Mouse (Mus musculus): ENCODE data around the gene Sec24d. TPM values are rescaled to one million over a fixed set of nuclear protein-coding genes. Genes with fewer than 3 reads are reported as not detected.

The Sec24d gene
- polyA plus RNA-seq, 1 experiment = 227 TPM

GRCm38 (mm10) chr3:123391180-123391579 lies 123.9 kb downstream of the Sec24d start:
- no peak overlapping the region for H3K27ac ChIP-seq (ENCODE audit: insufficient read depth, low read depth, low read length)
- H3K4me1 ChIP-seq (ENCODE audit: control insufficient read depth, insufficient read depth, insufficient read length, low read length) = no peaks in the 10 kb centered on the region
- H3K27me3 ChIP-seq (ENCODE audit: control insufficient read depth, insufficient read depth, low read length) = no peaks in the 10 kb centered on the region
- H3K4me3 ChIP-seq (ENCODE audit: low read depth, low read length) = no peak overlapping the region
- WGBS = 72% methylated on average over 4 of the region's 4 CpGs
- no peak for TF ChIP-seq POLR2A (IDR thresholded peaks at IDR 0.05; ENCODE audit: low read depth, low read length)
- no peak for TF ChIP-seq CTCF (IDR thresholded peaks at IDR 0.05; ENCODE audit: extremely low read depth, insufficient read length, insufficient replicate concordance, low read depth, low read length)
- no peaks in the 10 kb centered on the region for H3K36me3 ChIP-seq (ENCODE audit: control insufficient read depth, insufficient read depth, low read length)

GRCm38 (mm10) chr3:123395611-123396010 lies 128.4 kb downstream of the Sec24d start:
- TF ChIP-seq POLR2A (IDR thresholded peaks at IDR 0.05; ENCODE audit: low read depth, low read length) (no peak), CTCF (IDR thresholded peaks at IDR 0.05; ENCODE audit: extremely low read depth, insufficient read length, insufficient replicate concordance, low read depth, low read length) (no peak)
- no peak overlapping the region for H3K27ac ChIP-seq (ENCODE audit: insufficient read depth, low read depth, low read length)
- H3K36me3 ChIP-seq (ENCODE audit: control insufficient read depth, insufficient read depth, low read length) = no peaks in the 10 kb centered on the region
- 84% methylated on average over 5 of the region's 5 CpGs for WGBS
- H3K4me3 ChIP-seq (ENCODE audit: low read depth, low read length) = no peak overlapping the region
- H3K27me3 ChIP-seq (ENCODE audit: control insufficient read depth, insufficient read depth, low read length) = no peaks in the 10 kb centered on the region
- no peaks in the 10 kb centered on the region for H3K4me1 ChIP-seq (ENCODE audit: control insufficient read depth, insufficient read depth, insufficient read length, low read length)

- no peaks in the 10 kb centered on the region for H3K36me3 ChIP-seq (ENCODE audit: control insufficient read depth, insufficient read depth, low read length)
- no peaks in the 10 kb centered on the region for H3K4me1 ChIP-seq (ENCODE audit: control insufficient read depth, insufficient read depth, insufficient read length, low read length)
- H3K4me3 ChIP-seq (ENCODE audit: low read depth, low read length) = no peak overlapping the region
- 86% methylated on average over 9 of the region's 9 CpGs for WGBS
- no peak for TF ChIP-seq POLR2A (IDR thresholded peaks at IDR 0.05; ENCODE audit: low read depth, low read length)
- no peak overlapping the region for H3K27ac ChIP-seq (ENCODE audit: insufficient read depth, low read depth, low read length)
- no peaks in the 10 kb centered on the region for H3K27me3 ChIP-seq (ENCODE audit: control insufficient read depth, insufficient read depth, low read length)
Measured at GRCm38 (mm10) chr3:123397562-123398481, 130.6 kb downstream of the Sec24d start.

GRCm38 (mm10) chr3:123404945-123405344 lies 137.7 kb downstream of the Sec24d start:
- no peaks in the 10 kb centered on the region for H3K27me3 ChIP-seq (ENCODE audit: control insufficient read depth, insufficient read depth, low read length)
- WGBS = 40% methylated on average over 3 of the region's 3 CpGs
- H3K27ac ChIP-seq (ENCODE audit: insufficient read depth, low read depth, low read length) = no peak overlapping the region
- no peak overlapping the region for H3K4me3 ChIP-seq (ENCODE audit: low read depth, low read length)
- no peaks in the 10 kb centered on the region for H3K36me3 ChIP-seq (ENCODE audit: control insufficient read depth, insufficient read depth, low read length)
- TF ChIP-seq POLR2A (IDR thresholded peaks at IDR 0.05; ENCODE audit: low read depth, low read length) (no peak), CTCF (IDR thresholded peaks at IDR 0.05; ENCODE audit: extremely low read depth, insufficient read length, insufficient replicate concordance, low read depth, low read length) (no peak)
- H3K4me1 ChIP-seq (ENCODE audit: control insufficient read depth, insufficient read depth, insufficient read length, low read length) = no peaks in the 10 kb centered on the region; the same call in 1 of the 2 replicates

GRCm38 (mm10) chr3:123411821-123412578 lies 144.7 kb downstream of the Sec24d start:
- Histone ChIP-seq H3K36me3 (ENCODE audit: control insufficient read depth, insufficient read depth, low read length) (no peaks in the 10 kb centered on the region), H3K4me3 (ENCODE audit: low read depth, low read length) (no peak overlapping the region), H3K4me1 (ENCODE audit: control insufficient read depth, insufficient read depth, insufficient read length, low read length) (no peaks in the 10 kb centered on the region), H3K27ac (ENCODE audit: insufficient read depth, low read depth, low read length) (no peak overlapping the region), H3K27me3 (ENCODE audit: control insufficient read depth, insufficient read depth, low read length) (no peaks in the 10 kb centered on the region)
- 75% methylated on average over 6 of the region's 6 CpGs for WGBS
- TF ChIP-seq CTCF (IDR thresholded peaks at IDR 0.05; ENCODE audit: extremely low read depth, insufficient read length, insufficient replicate concordance, low read depth, low read length) = no peak
- no peak for TF ChIP-seq POLR2A (IDR thresholded peaks at IDR 0.05; ENCODE audit: low read depth, low read length)

GRCm38 (mm10) chr3:123413173-123413572 lies 145.9 kb downstream of the Sec24d start:
- H3K27ac ChIP-seq (ENCODE audit: insufficient read depth, low read depth, low read length) = no peak overlapping the region
- H3K4me1 ChIP-seq (ENCODE audit: control insufficient read depth, insufficient read depth, insufficient read length, low read length) = no peaks in the 10 kb centered on the region
- no peaks in the 10 kb centered on the region for H3K27me3 ChIP-seq (ENCODE audit: control insufficient read depth, insufficient read depth, low read length)
- TF ChIP-seq CTCF (IDR thresholded peaks at IDR 0.05; ENCODE audit: extremely low read depth, insufficient read length, insufficient replicate concordance, low read depth, low read length) (no peak), POLR2A (IDR thresholded peaks at IDR 0.05; ENCODE audit: low read depth, low read length) (no peak)
- no peaks in the 10 kb centered on the region for H3K36me3 ChIP-seq (ENCODE audit: control insufficient read depth, insufficient read depth, low read length)
- no peak overlapping the region for H3K4me3 ChIP-seq (ENCODE audit: low read depth, low read length)
- WGBS = 62% methylated on average over 5 of the region's 5 CpGs

Other genes starting within 250 kb of the Sec24d start
- not detected in 2 replicates for gene Myoz2, start 232.4 kb upstream of the Sec24d start, polyA plus RNA-seq (2012; rRNA removed)
- 7.6 and 7.9 TPM in 2 replicates for gene Synpo2, start 31.3 kb upstream of the Sec24d start, polyA plus RNA-seq (2012; rRNA removed)
- gene Mettl14, start 118.7 kb downstream of the Sec24d start, polyA plus RNA-seq (2012; rRNA removed) = 1.4 and 2.6 TPM in 2 replicates
- 0.98 and 1.1 TPM in 2 replicates for gene Prss12, start 179.5 kb downstream of the Sec24d start, polyA plus RNA-seq (2012; rRNA removed)